Mouse (Mus musculus) lung, adult 18-20 months (tissue): ENCODE measurements around the gene Enpp6.
A peak's percentile ranks its signal among the peaks of the same experiment; 100 is the strongest.

ENCODE experiments used
- DNase-seq, 2 experiments: peaks; one replicate each; pipeline ENCODE4 v3.0.0; 2022; ENCODE audit warnings: mixed read lengths in 2 of 2

Gene Enpp6

DNA sequence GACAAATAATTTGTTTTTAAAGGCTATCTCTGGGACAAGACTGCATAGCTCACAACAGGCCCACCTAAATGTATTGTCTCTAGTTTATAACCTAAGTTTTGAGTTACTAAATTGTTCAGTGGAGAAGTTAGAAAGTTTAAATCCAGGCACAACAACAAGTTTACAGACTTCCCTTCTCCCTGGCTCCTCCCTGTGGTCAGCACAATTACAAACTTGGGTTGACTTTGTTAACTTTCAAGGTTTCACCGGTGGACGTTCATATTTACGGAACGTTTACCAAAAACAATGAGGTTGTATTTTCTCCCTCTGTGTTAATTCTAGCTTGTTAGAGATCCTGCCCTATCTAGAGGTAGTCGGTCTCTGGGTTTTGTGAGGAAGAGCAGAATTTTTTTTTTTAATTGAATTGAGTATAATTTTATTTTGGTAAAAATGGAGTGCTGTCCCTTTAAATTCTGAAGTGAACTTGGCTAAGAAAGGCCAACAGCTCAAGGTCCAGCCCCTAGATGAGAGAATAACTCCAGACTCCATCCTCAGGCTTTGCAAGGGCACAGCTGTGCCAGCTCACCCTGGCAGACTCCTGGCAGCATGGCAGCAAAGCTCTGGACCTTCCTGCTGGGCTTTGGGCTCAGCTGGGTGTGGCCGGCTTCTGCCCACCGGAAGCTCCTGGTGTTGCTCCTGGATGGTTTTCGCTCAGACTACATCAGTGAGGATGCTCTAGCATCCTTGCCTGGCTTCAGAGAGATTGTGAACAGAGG is at the start of gene Enpp6:
TSS of gene Enpp6 (plus strand) at position 502 of the 755 bp plus-strand sequence.
- no peak for DNase-seq

DNA sequence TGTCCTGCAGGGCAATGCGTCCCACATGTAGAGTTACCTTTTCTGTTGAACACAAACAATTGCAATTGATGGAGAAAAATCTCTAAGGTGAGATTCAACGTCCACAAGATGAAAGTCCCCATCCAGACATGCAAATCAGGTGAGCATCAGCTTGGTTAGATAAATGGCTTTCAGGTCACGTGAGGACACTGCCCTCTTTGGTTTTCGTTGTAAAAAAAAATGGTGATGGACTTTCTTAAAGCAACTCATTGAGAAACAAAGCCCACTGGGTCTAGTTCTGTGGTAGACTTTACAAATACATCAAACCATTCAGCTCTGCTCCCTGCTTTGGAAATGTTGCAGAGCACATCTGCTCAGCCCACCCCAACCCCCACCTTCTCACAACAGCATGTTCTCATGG is 48.5 kb upstream of the Enpp6 start:
- no peak for DNase-seq

DNA sequence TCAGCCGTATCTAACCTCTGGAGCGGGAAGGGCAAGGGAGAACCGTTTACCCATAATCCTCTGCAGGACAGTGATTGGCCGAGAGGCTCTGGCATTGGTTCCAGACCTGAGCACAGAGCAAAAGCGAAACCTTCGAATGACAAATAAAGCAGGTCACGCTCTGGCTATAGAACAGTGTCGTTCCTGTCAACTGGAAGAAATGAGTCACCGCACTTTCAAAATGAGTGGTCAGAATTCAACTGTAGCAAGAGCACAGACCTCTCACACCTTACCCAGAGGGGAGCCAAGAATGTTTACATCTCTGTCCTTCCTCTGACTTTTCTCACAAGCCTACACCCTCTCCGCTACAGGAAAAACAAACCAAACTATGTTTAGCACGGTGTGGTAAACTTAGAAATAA is 45.4 kb upstream of the Enpp6 start:
- DNase-seq = peak; percentile 85 to 89

DNA sequence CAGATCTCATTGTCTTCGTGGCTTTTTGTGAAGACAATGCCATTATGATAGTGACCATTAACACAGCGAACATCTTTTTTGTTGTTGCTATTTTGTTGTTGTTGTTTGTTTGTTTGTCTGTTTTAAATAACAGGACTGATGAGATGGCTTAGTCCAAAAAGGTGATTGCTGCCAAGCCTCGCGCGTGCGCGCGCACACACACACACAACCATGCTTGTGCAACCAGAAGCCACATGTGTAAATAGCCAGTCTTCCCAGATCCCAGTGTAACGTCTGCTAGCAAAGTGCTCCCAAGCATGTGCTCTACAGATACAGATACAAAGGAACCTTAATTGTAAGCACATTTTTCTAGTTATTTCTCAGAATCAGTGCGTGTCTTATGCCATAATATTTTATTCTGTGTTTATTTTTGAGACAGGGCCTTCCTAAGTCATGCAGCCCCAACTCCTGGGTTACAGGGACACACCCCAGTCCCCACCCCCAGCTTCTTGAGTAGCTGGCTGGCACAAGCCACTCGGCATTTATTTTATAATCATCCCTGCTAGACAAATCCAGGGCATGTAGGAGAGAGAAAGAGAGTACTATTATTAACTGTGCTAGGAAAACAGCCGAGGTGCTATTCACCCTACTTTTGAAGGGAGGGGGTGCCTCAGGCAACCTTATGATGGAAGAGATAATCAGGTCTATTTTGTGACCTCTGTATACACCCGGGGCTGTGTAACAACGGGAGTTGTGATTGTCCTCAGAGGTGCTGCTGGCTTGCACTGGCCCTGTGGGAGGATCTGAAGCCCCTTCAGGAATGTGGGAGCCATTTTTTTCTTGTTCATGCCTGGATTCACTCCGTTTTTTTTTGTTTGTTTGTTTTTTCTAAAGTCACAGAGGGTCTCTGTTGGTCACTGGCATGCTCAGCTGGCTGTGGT is 44.7 kb upstream of the Enpp6 start:
- DNase-seq = no peak

DNA sequence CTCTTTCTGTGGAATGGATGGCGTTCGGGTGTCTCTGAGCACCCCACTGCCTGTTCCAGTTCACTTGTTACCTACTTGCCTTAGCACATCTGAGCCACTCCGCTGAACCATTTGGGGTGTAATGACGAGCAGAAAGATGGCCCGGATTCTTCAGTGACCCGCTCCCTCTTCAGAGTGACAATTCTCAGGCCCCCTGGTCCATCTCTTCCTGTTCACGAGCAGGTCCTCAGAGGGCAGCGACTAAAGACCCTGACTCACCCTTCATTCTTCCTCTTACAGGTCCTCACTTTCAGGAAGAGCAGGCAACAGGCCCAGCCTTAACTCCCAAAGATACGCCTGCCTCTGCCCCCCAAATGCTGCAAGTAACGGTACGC is 44.0 kb upstream of the Enpp6 start:
- DNase-seq = no peak

DNA sequence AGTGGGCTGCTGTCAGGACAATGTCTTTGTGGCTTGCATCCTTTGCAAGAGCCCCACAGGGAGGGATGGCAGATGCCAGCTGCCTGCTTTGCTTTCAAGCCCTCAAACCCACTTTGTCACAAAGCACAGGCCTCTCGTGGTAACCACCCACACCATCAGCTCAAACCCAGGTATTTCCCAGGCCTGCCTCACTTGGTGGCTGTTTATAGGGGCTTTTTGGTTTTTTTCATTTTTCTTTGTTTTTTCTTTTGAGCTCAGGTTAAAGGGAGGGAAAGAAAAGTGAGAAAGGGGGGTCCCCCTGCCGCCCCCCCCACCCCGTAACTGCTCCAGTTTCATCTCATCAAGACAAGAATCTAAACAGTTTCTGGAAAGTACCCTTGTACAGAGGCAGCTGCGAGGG is 43.4 kb upstream of the Enpp6 start:
- DNase-seq = no peak

DNA sequence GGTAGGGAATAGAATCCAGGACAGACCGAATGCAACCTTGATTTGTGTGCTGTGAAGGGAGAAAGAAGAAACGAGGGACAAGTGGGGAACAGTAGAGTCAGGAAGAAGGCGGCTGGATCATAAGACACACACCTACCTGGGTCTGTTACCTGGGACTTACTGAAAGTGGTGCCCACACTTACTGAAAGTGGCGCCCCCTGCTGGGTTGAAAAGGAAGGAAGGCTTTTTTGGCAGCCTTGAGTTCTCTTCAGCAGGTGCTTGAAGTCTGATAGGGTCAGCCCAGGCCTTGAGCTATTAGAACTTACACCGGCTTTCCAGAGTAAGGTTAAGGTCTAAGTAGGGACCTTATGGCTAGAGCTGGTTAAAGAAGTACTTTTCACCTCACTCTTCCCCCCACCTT is 40.5 kb upstream of the Enpp6 start:
- DNase-seq = peak; percentile 36 to 52

DNA sequence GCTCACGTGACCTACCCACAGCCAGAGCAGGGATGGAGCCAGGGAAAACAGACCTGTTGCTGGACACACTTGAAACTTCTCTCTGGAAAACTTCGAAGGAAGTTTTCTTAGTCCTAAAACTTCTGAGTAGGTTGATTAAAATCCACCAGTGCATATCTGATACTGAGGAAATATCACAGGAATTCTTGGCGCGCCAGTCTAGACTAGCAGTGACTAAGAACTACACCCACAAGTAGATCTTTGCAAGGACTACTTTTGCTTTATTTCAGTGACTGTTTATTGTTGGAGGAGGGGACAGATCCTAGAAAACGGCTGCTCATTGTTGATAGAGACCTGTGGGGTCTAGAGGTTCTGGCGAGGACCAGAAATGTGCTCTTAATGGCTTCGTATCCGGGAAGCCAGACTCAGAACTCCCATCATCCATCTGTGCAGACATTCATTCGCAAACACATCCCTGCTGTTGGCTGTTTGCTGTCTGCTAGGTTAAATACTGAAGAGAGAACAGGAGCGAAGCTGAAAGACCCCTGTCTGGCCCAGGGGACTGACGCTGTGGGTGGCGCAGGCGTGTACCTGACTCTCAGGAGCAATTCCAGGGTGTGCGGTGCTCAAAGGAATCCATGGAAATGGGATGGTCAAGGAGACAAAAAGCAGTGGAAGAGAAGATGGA is 38.5 kb upstream of the Enpp6 start:
- DNase-seq = no peak

DNA sequence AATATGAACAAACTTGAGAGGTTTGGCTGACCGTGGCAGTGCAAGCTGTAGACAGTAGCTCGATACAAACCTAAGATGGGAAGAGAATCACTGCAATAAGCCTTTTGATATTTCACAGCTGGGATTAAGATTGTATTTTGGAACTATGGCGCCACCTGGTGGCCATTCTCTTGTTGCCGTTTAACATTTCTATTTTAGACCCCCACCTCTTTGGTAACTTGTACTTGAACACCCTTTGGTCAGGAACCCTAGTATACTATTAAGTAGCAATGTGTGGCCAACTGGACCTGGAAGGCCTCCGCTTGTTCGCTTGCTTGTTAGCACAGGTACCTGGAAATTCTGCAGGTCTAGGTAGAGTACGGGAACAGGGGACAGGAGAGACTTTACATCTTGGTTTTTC is 33.2 kb upstream of the Enpp6 start:
- DNase-seq = peak; percentile 38 to 56

DNA sequence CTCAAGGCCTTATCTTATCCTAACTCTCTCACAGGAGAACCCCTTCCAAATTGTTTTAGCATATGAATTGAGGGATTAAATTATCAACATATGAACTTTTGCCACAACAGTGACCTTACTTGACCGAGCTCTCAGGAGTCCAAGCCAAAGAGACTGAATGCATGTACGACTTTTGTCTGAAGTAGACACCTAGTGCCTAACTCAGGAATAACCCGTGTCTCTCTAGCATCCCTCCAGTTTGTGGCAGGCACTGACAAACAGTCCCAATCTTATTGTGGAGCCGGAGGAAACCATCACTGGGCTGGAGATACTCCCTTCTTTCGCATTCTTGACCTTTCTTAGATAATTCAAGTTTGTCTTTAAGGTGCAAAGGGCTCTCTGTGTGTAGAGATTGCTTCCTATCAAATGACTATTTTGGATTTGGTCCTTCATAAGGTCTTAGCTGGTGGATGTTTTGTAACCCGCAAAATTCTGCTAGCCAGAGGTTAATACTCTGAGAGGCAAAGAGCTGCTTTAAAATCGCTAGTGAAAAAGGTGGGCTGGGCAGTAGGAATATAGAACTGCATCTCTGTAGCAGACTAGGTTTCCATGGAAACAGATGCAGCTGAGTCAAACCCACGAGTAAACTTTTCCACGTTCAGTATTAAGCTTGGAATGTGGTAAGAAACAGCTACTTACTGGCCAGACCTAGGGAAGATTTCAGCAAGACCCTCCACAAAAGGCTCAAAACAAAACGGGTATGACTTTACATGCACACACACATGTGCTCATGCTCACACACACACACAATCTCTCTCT is 23.9 kb upstream of the Enpp6 start:
- no peak for DNase-seq

DNA sequence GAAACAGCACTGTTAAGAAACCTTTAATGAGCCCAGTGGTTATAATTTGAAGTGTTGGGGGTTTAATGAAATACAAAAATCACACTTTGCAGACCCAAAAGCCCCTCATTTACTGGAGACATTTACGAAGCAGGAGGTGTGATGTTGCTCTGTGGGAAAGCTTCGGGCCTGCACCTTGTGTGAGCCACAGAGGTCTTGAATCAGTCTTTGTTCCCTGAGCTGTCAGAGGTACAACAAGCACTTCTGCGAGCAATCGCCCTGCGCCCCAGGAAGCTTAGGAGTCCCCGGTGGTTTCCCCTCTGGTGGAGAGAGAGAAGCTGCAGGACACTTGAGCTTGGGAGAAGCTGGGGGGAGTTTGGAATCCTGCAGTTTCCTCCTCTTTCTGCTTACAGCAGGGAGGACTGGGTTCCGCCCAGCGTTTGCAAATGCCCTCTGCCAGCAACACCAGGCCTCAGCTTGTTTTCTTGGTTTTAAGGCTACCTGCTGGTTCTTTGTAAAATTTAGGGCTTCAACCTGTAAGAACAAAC is 23.0 kb upstream of the Enpp6 start:
- no peak for DNase-seq

DNA sequence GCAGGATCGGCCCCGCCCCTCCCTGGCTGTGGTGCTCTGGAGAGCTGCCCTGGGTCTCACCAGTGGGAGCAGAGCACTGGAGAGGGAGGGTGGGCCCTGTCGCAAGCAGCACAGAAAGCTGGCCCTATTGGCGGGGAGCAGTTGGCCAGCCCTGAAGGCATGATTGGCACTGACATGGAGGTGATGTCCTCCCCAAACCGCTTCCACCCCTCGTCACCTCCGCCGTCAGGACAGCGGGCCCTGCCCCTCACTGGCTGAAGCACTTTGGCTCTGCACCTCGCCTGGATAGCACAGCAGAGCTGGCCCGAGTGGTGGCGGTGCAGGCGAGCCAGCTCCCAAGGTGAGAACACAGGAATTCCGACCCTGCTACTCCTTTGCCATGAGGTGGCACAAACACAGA is 20.9 kb upstream of the Enpp6 start:
- DNase-seq = no peak

DNA sequence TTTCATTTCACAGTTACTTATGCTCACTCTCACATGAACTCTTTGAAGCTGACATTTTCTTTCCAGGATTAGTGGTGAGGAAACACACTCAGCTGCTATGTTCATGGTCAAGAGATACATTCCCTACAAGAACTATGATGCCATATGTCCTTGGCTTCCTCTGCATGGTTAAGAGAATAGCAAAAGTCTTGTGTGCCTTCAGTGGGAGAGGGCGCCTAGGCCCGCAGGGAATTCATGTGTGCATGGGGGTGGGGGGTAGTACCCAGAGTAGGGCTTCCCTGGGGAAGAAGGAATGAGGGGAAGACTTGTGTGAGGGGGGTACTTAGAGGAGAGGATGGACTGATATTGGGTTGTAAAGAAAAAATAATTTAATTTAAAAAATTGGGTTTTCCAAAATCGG is 18.0 kb upstream of the Enpp6 start:
- DNase-seq = no peak

DNA sequence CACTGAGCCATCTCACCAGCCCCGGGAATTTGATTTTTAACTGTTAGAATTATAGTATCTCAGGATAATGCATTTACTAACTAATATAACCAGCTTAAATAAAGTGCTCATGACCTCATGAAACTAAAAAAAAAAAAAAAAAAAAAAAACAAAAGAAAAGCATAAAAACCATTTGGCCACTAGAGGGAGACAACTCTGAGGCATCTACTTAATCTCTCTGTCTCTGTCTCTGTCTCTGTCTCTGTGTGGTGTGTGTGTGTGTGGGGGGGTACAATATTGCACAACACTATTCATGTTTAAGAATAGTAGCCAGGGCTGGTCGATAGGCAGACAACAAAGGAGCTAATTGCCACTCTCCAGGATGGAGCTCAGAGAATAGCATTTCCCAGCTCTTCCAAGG is 17.3 kb upstream of the Enpp6 start:
- DNase-seq = no peak

DNA sequence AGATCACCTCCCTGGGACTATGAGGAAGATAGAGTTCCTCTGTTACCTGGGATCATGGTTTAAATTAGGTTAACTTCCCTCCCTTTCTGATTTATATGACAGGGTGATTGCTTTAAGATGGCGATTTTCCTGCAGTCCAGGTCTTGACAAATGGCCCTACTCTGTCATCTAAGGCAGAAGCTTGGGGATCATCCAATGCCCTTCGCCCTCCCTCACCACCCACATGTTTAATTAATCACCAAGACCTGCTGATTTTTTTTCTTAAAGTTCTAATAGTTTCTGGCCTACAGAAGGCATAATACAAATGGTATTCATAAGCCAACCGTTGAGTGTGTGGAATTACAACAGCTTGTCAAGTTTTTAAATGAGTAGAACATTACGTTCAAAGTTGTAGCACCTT is 9.3 kb upstream of the Enpp6 start:
- DNase-seq = no peak

DNA sequence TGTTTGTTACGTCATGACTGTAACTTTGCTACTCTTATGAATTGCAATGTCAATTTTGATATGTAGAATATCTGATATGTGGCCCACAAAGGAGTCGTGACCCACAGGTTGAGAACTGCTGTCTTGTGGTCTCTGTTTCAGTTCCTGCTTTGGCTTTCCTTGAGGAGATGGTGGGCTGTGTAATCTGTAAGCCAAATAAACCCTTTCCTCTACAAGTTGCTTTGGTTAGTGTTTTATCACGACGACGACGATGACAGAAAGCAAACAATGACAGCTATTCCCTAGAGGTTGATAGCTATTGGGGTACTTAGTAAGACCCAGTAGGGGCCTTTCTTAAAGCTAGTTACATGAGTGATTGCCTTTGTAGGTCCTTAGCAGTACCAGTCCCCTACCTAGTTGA is 4.5 kb upstream of the Enpp6 start:
- DNase-seq = no peak

DNA sequence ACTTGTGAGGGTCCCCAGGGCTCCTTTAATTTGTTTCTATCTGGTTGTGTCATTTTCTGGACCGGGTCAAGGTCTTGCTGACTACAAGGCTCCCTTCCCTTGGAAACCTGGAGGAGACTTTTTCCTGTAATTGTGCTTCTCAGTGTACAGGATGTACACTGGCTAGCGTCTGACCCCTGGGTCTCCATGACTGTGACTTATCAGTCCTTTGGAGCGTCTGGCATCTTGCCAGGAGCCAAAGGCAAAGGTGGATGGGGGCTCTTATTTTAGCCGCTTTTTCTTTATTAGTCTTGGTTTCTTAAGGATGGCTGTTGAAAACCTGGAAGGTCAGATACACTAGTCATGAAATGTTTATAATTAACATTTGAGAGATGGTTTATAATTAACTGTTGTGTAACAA is 3.9 kb upstream of the Enpp6 start:
- no peak for DNase-seq

DNA sequence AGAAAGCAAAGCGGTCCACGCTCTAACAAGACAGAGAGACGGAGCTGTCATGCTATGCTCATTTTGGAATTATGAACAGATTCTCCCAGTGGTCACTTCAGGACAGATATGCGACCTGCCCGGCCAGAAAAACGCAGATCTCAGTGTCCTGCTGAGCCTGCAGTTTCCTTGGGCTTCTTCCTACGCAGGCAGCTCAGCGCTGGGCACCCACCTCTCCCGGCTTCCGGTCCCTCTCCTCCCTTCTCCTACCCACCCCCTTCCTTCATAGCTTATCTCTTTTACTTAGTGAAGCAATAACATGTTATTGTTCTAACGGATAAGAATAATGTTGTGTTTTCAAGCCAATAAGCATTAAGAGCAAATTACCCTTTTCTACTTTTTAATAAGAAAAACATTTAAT is 2.0 kb upstream of the Enpp6 start:
- DNase-seq = no peak

DNA sequence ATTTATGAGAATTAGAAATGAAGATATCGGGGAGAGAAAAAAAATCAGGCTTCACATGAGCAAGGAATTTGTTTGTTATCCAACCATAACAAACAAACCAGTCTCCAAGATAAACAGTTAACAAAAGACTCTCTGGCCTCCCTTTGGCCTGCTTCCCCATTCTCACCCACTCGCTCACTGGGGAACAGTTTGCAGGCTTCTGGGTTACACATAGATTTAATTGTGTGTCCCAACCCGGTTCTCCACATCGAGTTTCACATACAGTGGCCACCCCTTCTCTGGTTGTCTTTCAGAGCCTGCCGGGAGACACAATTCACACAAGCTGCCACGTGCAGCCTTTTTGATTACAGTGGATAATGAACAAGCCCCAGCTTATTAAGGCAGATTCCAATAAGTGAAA is 1.7 kb downstream of the Enpp6 start:
- DNase-seq = peak in 1 of 2 experiments; percentile 21

DNA sequence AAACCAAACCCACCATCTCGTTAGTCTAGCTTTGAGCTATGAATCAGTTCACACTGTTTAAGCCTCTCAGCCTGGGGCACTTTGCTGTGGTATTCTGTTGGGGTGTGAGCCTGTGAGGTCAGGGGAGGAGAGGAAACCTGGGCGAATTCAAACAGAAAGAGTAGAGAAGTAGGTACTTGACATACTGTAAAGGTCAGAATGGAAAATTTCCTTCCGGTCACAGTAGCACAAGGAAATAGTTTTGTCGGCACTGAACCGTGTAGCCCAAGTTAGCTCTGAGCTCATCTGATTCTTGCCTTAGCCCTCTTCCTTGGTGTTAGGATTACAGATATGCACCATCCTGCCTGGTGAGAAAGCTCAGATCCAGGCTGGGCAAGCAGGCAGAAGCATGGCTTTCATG is 4.4 kb downstream of the Enpp6 start:
- DNase-seq = peak; percentile 27 to 55

DNA sequence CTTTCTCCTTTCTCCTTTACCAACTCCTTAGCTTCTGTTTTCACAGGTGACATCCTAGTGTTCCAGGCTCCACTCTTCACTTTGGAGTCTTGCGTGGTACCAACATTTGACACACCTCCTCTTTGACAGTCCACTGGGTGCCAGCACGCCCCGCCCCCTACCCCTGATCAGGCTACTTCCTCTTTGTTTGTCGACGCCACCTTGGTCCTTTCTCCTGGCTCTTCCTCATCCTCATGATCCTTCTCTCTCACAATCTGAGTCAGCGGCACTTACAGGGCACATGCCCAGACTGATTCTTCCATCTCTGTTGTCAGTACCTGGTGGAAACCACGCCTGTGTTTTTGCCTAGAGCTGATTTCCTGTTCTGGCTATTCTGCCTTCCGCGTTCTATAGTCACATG is 5.9 kb downstream of the Enpp6 start:
- DNase-seq = peak in 1 of 2 experiments; percentile 17

DNA sequence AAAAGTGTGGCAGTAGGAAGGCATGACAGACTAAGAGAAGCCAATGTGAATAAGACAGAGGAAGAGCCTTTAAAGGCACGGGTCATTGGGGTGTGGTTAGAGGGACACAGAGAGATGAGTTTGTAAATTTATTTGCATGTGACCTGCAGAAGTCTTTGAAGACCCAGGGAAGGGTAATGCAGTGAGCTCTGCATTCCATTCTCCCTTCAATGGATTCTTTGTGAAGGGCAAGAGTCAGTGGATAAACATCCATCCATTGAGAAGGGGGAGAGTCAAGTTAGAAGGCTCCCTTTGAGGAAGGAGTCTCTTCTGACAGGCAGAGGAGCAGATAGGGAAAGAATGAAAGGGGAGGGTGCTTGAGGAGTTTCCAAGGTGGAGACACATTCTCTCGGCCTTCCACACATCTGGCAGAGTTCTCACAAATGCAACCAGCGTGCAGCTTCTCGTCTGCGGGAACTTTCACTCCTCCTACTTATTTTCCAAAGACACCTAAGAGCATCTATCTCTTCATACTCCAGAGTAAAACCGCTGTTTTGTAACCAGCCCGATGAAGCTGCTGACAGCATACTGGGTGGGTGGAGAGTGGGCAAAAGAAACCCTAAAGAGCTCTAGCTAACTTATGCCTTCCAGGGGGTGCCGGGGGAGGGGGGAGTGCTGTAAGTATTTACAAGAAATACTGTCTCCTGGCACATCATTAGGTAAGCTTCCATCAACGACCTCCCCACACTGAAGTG is 9.4 kb downstream of the Enpp6 start:
- DNase-seq = no peak
